Mouse (Mus musculus) kidney, postnatal 14 days (tissue): ENCODE data around the gene C1ql2.

Experiments used
- DNase-seq: peaks from one replicate; pipeline ENCODE4 v3.0.0; 2022; ENCODE audit warnings: mixed read lengths

Gene C1ql2

GRCm38 (mm10) chr1:120340419-120341171, at the start of gene C1ql2:
C1ql2 (plus strand) TSS chr1:120340582.
- no peak for DNase-seq

GRCm38 (mm10) chr1:120291709-120292108, 48.7 kb upstream of the C1ql2 start:
- no peak for DNase-seq

- no peak for DNase-seq
Observed at GRCm38 (mm10) chr1:120293803-120294202, 46.6 kb upstream of the C1ql2 start.

GRCm38 (mm10) chr1:120296936-120297335, 43.4 kb upstream of the C1ql2 start:
- no peak for DNase-seq

GRCm38 (mm10) chr1:120305801-120306200, 34.6 kb upstream of the C1ql2 start:
- no peak for DNase-seq

- DNase-seq, result no peak
Observed at GRCm38 (mm10) chr1:120321270-120322021, 18.9 kb upstream of the C1ql2 start.

- DNase-seq, result no peak
Observed at GRCm38 (mm10) chr1:120323131-120323561, 17.2 kb upstream of the C1ql2 start.

- DNase-seq, result peak; percentile 34
Observed at GRCm38 (mm10) chr1:120327714-120328113, 12.7 kb upstream of the C1ql2 start.

- DNase-seq, result no peak
Observed at GRCm38 (mm10) chr1:120328212-120328611, 12.2 kb upstream of the C1ql2 start.

GRCm38 (mm10) chr1:120331841-120332240, 8.5 kb upstream of the C1ql2 start:
- peak; percentile 50 for DNase-seq

GRCm38 (mm10) chr1:120337970-120338369, 2.4 kb upstream of the C1ql2 start:
- no peak for DNase-seq

- DNase-seq, result no peak
Observed at GRCm38 (mm10) chr1:120341172-120341675, 842 bp downstream of the C1ql2 start.

GRCm38 (mm10) chr1:120341811-120342370, 1.5 kb downstream of the C1ql2 start:
- DNase-seq, result no peak

GRCm38 (mm10) chr1:120342371-120342821, 2.0 kb downstream of the C1ql2 start:
- DNase-seq, result no peak

- no peak for DNase-seq
Observed at GRCm38 (mm10) chr1:120345001-120345400, 4.6 kb downstream of the C1ql2 start.

GRCm38 (mm10) chr1:120354387-120354786, 14.0 kb downstream of the C1ql2 start:
- DNase-seq, result no peak

- DNase-seq, result peak; percentile 17
Observed at GRCm38 (mm10) chr1:120357371-120358274, 17.2 kb downstream of the C1ql2 start.

GRCm38 (mm10) chr1:120363638-120364037, 23.3 kb downstream of the C1ql2 start:
- DNase-seq, result no peak

GRCm38 (mm10) chr1:120368138-120368537, 27.8 kb downstream of the C1ql2 start:
- no peak for DNase-seq

- DNase-seq, result no peak
Observed at GRCm38 (mm10) chr1:120374131-120374530, 33.7 kb downstream of the C1ql2 start.

- DNase-seq, result no peak
Observed at GRCm38 (mm10) chr1:120374832-120375231, 34.5 kb downstream of the C1ql2 start.

GRCm38 (mm10) chr1:120385029-120385571, 44.7 kb downstream of the C1ql2 start:
- no peak for DNase-seq
